Mouse (Mus musculus) MEL (cell line): ENCODE measurements around the gene Tshz2. TPM values are rescaled to one million over a fixed set of nuclear protein-coding genes. Genes with fewer than 3 reads are reported as not detected.

Experiments
- DNase-seq: peaks from one replicate; pipeline ENCODE4 v3.0.0; 2011; ENCODE audit warnings: low read depth, low spot score
- H3K27ac ChIP-seq: 2 replicates; pipeline ENCODE4 v1.5.1; 2012; ENCODE audit warnings: low read depth, mild to moderate bottlenecking, control low read depth, low read length, moderate library complexity; ENCODE audit not compliant: control insufficient read depth
- H3K27me3 ChIP-seq, 2 experiments: fragments of 150-350 bp in 1 of 2; sonication (generic) in 1 of 2; 2 replicates each; pipeline ENCODE4 v1.6.1; 2012; ENCODE audit warnings: low read length in 2 of 2, mild to moderate bottlenecking in 2 of 2, improper control_type of control experiment in 1 of 2, moderate library complexity in 1 of 2; ENCODE audit not compliant: insufficient read depth in 2 of 2, control insufficient read depth in 1 of 2
- H3K36me3 ChIP-seq, 2 experiments: 2 replicates each; pipeline ENCODE4 v1.6.1; 2012 to 2014; ENCODE audit warnings: low read length in 2 of 2, improper control_type of control experiment in 1 of 2, inconsistent platforms in 1 of 2, mild to moderate bottlenecking in 1 of 2; ENCODE audit not compliant: insufficient read depth in 2 of 2, control insufficient read depth in 1 of 2
- H3K4me1 ChIP-seq, 2 experiments: fragments of 150-350 bp in 1 of 2; sonication (generic) in 1 of 2; 2 replicates each; pipeline ENCODE4 v1.6.1; 2012; ENCODE audit warnings: low read length in 2 of 2, improper control_type of control experiment in 1 of 2, mild to moderate bottlenecking in 1 of 2; ENCODE audit not compliant: insufficient read depth in 2 of 2, control insufficient read depth in 1 of 2
- H3K4me3 ChIP-seq, 2 experiments: fragments of 150-350 bp in 1 of 2; sonication (generic) in 1 of 2; 2 replicates each; pipeline ENCODE4 v1.5.1; 2012; ENCODE audit warnings: low read depth in 2 of 2, low read length in 2 of 2, mild to moderate bottlenecking in 2 of 2, moderate library complexity in 2 of 2, control low read depth in 1 of 2, improper control_type of control experiment in 1 of 2; ENCODE audit not compliant: control insufficient read depth in 1 of 2, insufficient read depth in 1 of 2
- H3K79me2 ChIP-seq: 2 replicates; pipeline ENCODE4 v1.6.1; 2012; ENCODE audit warnings: mild to moderate bottlenecking, low read length, moderate library complexity; ENCODE audit not compliant: control insufficient read depth, poor library complexity, insufficient read depth
- H3K9ac ChIP-seq: 2 replicates; pipeline ENCODE4 v1.6.1; 2012; ENCODE audit warnings: low read depth, mild to moderate bottlenecking, control low read depth, low read length, moderate library complexity; ENCODE audit not compliant: control insufficient read depth, poor library complexity, severe bottlenecking
- H3K9me3 ChIP-seq: fragments of 150-350 bp; sonication (generic); replicated peaks from 2 replicates; pipeline ENCODE4 v1.6.1; 2012; ENCODE audit warnings: mild to moderate bottlenecking, low read length, improper control_type of control experiment, moderate library complexity; ENCODE audit not compliant: insufficient read depth
- CHD1 ChIP-seq: IDR thresholded peaks from 2 replicates; pipeline ENCODE4 v1.6.1; 2012; ENCODE audit warnings: low read depth, mild to moderate bottlenecking, inconsistent platforms, low read length, improper control_type of control experiment
- CHD2 ChIP-seq: IDR thresholded peaks from 2 replicates; pipeline ENCODE4 v1.6.1; 2011; ENCODE audit warnings: low read length, improper control_type of control experiment
- EP300 ChIP-seq, 2 experiments: IDR thresholded peaks; 2 replicates each; pipeline ENCODE4 v1.6.1; 2011; ENCODE audit warnings: improper control_type of control experiment in 2 of 2, low read length in 2 of 2, low read depth in 1 of 2, mild to moderate bottlenecking in 1 of 2
- ETS1 ChIP-seq: IDR thresholded peaks from 2 replicates; pipeline ENCODE4 v1.6.1; 2012; ENCODE audit warnings: low read depth, mild to moderate bottlenecking, inconsistent platforms, low read length, improper control_type of control experiment, moderate library complexity
- GABPA ChIP-seq: IDR thresholded peaks from 2 replicates; pipeline ENCODE4 v1.6.1; 2012; ENCODE audit warnings: low read depth, mild to moderate bottlenecking, inconsistent platforms, low read length, improper control_type of control experiment, moderate library complexity
- GATA1 ChIP-seq: IDR thresholded peaks from 2 replicates; pipeline ENCODE4 v1.6.1; 2011; ENCODE audit warnings: low read depth, low read length, improper control_type of control experiment
- JUND ChIP-seq: IDR thresholded peaks from 2 replicates; pipeline ENCODE4 v1.6.1; 2011; ENCODE audit warnings: low read depth, mild to moderate bottlenecking, improper control_type of control experiment, low read length
- MAX ChIP-seq: IDR thresholded peaks from 2 replicates; pipeline ENCODE4 v1.6.1; 2011; ENCODE audit warnings: low read length, improper control_type of control experiment
- MAZ ChIP-seq: IDR thresholded peaks from 2 replicates; pipeline ENCODE4 v1.6.1; 2012; ENCODE audit warnings: low read depth, mild to moderate bottlenecking, inconsistent platforms, low read length, improper control_type of control experiment
- MEF2A ChIP-seq: IDR thresholded peaks from 2 replicates; pipeline ENCODE4 v1.6.1; 2014; ENCODE audit warnings: low read depth, mild to moderate bottlenecking, inconsistent platforms, low read length, improper control_type of control experiment; ENCODE audit not compliant: poor library complexity, insufficient replicate concordance, severe bottlenecking; ENCODE audit errors: extremely low read depth
- MXI1 ChIP-seq: IDR thresholded peaks from 2 replicates; pipeline ENCODE4 v1.6.1; 2011; ENCODE audit warnings: mild to moderate bottlenecking, low read depth, low read length, improper control_type of control experiment
- MYB ChIP-seq: IDR thresholded peaks from 2 replicates; pipeline ENCODE4 v1.6.1; 2011; ENCODE audit warnings: mild to moderate bottlenecking, low read depth, low read length, improper control_type of control experiment
- NELFE ChIP-seq: IDR thresholded peaks from 2 replicates; pipeline ENCODE4 v1.6.1; 2011; ENCODE audit warnings: low read depth, low read length, improper control_type of control experiment
- NRF1 ChIP-seq: IDR thresholded peaks from 2 replicates; pipeline ENCODE4 v1.6.1; 2014; ENCODE audit warnings: low read depth, mild to moderate bottlenecking, inconsistent platforms, low read length, improper control_type of control experiment, moderate library complexity; ENCODE audit not compliant: poor library complexity, insufficient read depth, severe bottlenecking
- POLR2A ChIP-seq, 2 experiments: IDR thresholded peaks; 2 replicates each; pipeline ENCODE4 v1.6.1; 2011 to 2012; ENCODE audit warnings: low read length in 2 of 2, mild to moderate bottlenecking in 2 of 2, control low read depth in 1 of 2, improper control_type of control experiment in 1 of 2, low read depth in 1 of 2, moderate library complexity in 1 of 2; ENCODE audit not compliant: control insufficient read depth in 1 of 2, insufficient read depth in 1 of 2, poor library complexity in 1 of 2
- POLR2AphosphoS2 ChIP-seq: IDR thresholded peaks from 2 replicates; pipeline ENCODE4 v1.6.1; 2011; ENCODE audit warnings: low read length, improper control_type of control experiment
- POLR2AphosphoS5 ChIP-seq: IDR thresholded peaks from 2 replicates; pipeline ENCODE4 v1.6.1; 2012; ENCODE audit warnings: low read depth, borderline replicate concordance, mild to moderate bottlenecking, inconsistent platforms, low read length, moderate library complexity, mixed read lengths
- RAD21 ChIP-seq: IDR thresholded peaks from 2 replicates; pipeline ENCODE4 v1.6.1; 2011; ENCODE audit warnings: mild to moderate bottlenecking, low read depth, low read length, improper control_type of control experiment
- RCOR1 ChIP-seq: IDR thresholded peaks from 2 replicates; pipeline ENCODE4 v1.6.1; 2012; ENCODE audit warnings: low read depth, mild to moderate bottlenecking, inconsistent platforms, low read length, improper control_type of control experiment
- SMC3 ChIP-seq: IDR thresholded peaks from 2 replicates; pipeline ENCODE4 v1.6.1; 2011; ENCODE audit warnings: low read depth, low read length, improper control_type of control experiment
- TAL1 ChIP-seq: IDR thresholded peaks from 2 replicates; pipeline ENCODE4 v1.6.1; 2012; ENCODE audit warnings: mild to moderate bottlenecking, inconsistent platforms, low read length, moderate library complexity, mixed read lengths
- TBP ChIP-seq: IDR thresholded peaks from 2 replicates; pipeline ENCODE4 v1.8.0; 2011; ENCODE audit warnings: low read depth, low read length, improper control_type of control experiment
- TCF12 ChIP-seq: IDR thresholded peaks from 2 replicates; pipeline ENCODE4 v1.6.1; 2014; ENCODE audit warnings: low read depth, mild to moderate bottlenecking, inconsistent platforms, low read length, improper control_type of control experiment, moderate library complexity
- UBTF ChIP-seq: IDR thresholded peaks from 2 replicates; pipeline ENCODE4 v1.6.1; 2012; ENCODE audit warnings: low read depth, mild to moderate bottlenecking, inconsistent platforms, low read length, improper control_type of control experiment, moderate library complexity, borderline replicate concordance; ENCODE audit not compliant: insufficient read depth
- USF1 ChIP-seq: IDR thresholded peaks from 2 replicates; pipeline ENCODE4 v1.6.1; 2014; ENCODE audit warnings: low read depth, mild to moderate bottlenecking, inconsistent platforms, low read length, improper control_type of control experiment, moderate library complexity
- USF2 ChIP-seq, 2 experiments: IDR thresholded peaks; 2 replicates each; pipeline ENCODE4 v1.6.1; 2011 to 2012; ENCODE audit warnings: improper control_type of control experiment in 2 of 2, low read length in 2 of 2, borderline replicate concordance in 1 of 2, inconsistent platforms in 1 of 2, low read depth in 1 of 2, mild to moderate bottlenecking in 1 of 2; ENCODE audit not compliant: insufficient read depth in 1 of 2
- ZKSCAN1 ChIP-seq: IDR thresholded peaks from 2 replicates; pipeline ENCODE4 v1.6.1; 2012; ENCODE audit warnings: low read depth, mild to moderate bottlenecking, inconsistent platforms, low read length, improper control_type of control experiment, moderate library complexity
- ZMIZ1 ChIP-seq: IDR thresholded peaks from 2 replicates; pipeline ENCODE4 v1.6.1; 2012; ENCODE audit warnings: low read depth, mild to moderate bottlenecking, inconsistent platforms, low read length, improper control_type of control experiment, moderate library complexity
- ZNF384 ChIP-seq: IDR thresholded peaks from 2 replicates; pipeline ENCODE4 v1.6.1; 2012; ENCODE audit warnings: low read depth, mild to moderate bottlenecking, inconsistent platforms, low read length, improper control_type of control experiment
- polyA plus RNA-seq, 2 experiments: library from polyadenylated mRNA; stranded (reverse) in 1 of 2; unstranded in 1 of 2; fragments of >175 nt in 1 of 2; fragments of >200 nt in 1 of 2; gene quantifications; 2 replicates each; pipeline versions ENCODE4 v1.2.1 to v1.2.4; 2012; ENCODE audit warnings: low replicate concordance in 2 of 2, low read depth in 1 of 2; ENCODE audit not compliant: insufficient read length in 2 of 2, insufficient read depth in 1 of 2, missing spikeins in 1 of 2
- total RNA-seq: library from RNA; depleted of rRNA; stranded (reverse); fragments of 300-350 nt; gene quantifications from 2 replicates; pipeline ENCODE4 v1.2.3, GENCODE M21; 2012

The Tshz2 gene
- total and polyA plus RNA-seq, 3 experiments = not detected

DNA sequence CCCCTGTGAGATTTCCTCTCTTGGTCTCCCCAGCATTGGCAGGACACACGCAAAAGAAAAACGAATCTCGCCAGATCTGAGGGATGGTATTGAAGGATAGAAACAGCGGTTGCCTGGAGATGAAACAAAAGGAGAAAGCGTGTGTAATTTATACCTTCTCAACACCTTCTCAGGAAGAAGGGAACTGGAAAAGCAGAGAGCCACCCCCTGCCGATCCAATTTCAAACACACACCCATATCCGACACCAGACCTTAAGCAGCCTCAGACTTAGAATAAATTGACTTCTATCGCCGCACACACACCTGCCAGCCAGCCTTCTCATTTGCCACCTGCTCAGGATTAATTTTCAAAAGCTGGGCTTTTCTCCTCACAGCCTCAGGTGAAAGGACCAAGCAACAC, 390.9 kb downstream of the Tshz2 start:
- DNase-seq = no peak
- Histone ChIP-seq H3K4me3 (no peak overlapping the region), H3K4me1 (no peaks in the 10 kb centered on the region), H3K79me2 (no peaks in the 10 kb centered on the region), H3K36me3 (no peaks in the 10 kb centered on the region), H3K27ac (no peak overlapping the region), H3K9ac (no peak overlapping the region), H3K27me3 (no peaks in the 10 kb centered on the region), H3K9me3 (no peaks in the 10 kb centered on the region)
- TF ChIP-seq MAX (no peak), POLR2A (IDR thresholded peaks at IDR 0.05; ENCODE audit: control insufficient read depth in 1 of 2, insufficient read depth in 1 of 2, low read depth in 1 of 2, low read length in 2 of 2, poor library complexity in 1 of 2) (no peak), ZMIZ1 (no peak), NELFE (no peak), NRF1 (no peak), EP300 (IDR thresholded peaks at IDR 0.05; ENCODE audit: low read depth in 1 of 2, low read length in 2 of 2) (no peak), ZKSCAN1 (no peak), USF2 (IDR thresholded peaks at IDR 0.05; ENCODE audit: borderline replicate concordance in 1 of 2, insufficient read depth in 1 of 2, low read depth in 1 of 2, low read length in 2 of 2) (no peak), CHD2 (no peak), MEF2A (no peak), TBP (no peak), JUND (no peak), POLR2AphosphoS5 (no peak), ZNF384 (no peak)

DNA sequence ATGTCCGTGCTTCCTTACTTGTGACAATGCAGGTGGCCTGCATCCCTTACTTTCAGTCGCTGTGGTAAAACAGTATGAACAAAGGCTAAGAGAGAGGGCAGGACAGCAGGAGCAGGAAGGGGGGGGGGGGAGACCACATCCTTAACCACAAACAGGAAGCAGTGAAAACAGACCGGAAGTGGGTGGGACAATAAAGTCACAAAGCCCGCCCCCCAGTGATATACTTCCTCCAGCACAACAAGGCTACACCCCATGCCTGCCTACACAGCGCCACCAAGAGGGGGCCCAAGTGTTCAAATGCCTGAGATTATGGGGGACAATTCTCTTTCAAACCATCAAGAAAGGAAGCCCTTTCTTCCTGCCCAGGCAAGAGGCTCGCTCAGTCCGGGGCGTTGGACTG, 392.1 kb downstream of the Tshz2 start:
- no peak for DNase-seq
- no peak for TF ChIP-seq RAD21
- TF ChIP-seq GABPA = no peak
- TF ChIP-seq MXI1 = no peak
- TF ChIP-seq MYB = no peak
- no peak for TF ChIP-seq TAL1
- no peak for TF ChIP-seq USF1
- no peak for TF ChIP-seq RCOR1
- TF ChIP-seq TCF12 = no peak
- TF ChIP-seq ETS1 = no peak
- no peak for TF ChIP-seq SMC3
- no peak for TF ChIP-seq UBTF
- no peak for TF ChIP-seq POLR2A (IDR thresholded peaks at IDR 0.05; ENCODE audit: control insufficient read depth in 1 of 2, insufficient read depth in 1 of 2, low read depth in 1 of 2, low read length in 2 of 2, poor library complexity in 1 of 2)
- no peak for TF ChIP-seq GATA1
- TF ChIP-seq CHD2 = no peak
- no peak for TF ChIP-seq MAZ
- TF ChIP-seq ZMIZ1 = no peak
- no peak for TF ChIP-seq POLR2AphosphoS2
- TF ChIP-seq CHD1 = no peak
- no peak for TF ChIP-seq NELFE
- TF ChIP-seq USF2 (IDR thresholded peaks at IDR 0.05; ENCODE audit: borderline replicate concordance in 1 of 2, insufficient read depth in 1 of 2, low read depth in 1 of 2, low read length in 2 of 2) = no peak
- Histone ChIP-seq H3K4me3 (no peak overlapping the region), H3K36me3 (no peaks in the 10 kb centered on the region), H3K9ac (no peak overlapping the region), H3K4me1 (no peaks in the 10 kb centered on the region), H3K79me2 (no peaks in the 10 kb centered on the region), H3K27me3 (no peaks in the 10 kb centered on the region), H3K9me3 (no peaks in the 10 kb centered on the region), H3K27ac (no peak overlapping the region)
